Mouse (Mus musculus): ENCODE results near the gene Hoxd13.

Hoxd13 gene

DNA sequence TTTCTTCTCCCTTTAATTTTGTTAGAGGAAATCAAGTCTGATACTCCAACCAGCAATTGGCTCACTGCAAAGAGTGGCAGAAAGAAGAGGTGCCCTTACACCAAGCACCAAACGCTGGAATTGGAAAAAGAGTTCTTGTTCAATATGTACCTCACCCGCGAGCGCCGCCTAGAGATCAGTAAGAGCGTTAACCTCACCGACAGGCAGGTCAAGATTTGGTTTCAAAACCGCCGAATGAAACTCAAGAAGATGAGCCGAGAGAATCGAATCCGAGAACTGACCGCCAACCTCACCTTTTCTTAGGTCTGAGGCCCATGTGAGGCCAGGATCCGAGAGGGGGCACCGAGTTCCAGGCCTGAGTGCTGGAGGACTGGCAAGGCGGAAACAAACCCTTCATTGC is 26.0 kb downstream of the Hoxd13 start:
- peak; percentile 75 for DNase-seq (ENCODE audit: low spot score)

- DNase-seq (ENCODE audit: low spot score) = no peak
Observed at GRCm38 (mm10) chr2:74695383-74695782, 27.3 kb downstream of the Hoxd13 start.

DNA sequence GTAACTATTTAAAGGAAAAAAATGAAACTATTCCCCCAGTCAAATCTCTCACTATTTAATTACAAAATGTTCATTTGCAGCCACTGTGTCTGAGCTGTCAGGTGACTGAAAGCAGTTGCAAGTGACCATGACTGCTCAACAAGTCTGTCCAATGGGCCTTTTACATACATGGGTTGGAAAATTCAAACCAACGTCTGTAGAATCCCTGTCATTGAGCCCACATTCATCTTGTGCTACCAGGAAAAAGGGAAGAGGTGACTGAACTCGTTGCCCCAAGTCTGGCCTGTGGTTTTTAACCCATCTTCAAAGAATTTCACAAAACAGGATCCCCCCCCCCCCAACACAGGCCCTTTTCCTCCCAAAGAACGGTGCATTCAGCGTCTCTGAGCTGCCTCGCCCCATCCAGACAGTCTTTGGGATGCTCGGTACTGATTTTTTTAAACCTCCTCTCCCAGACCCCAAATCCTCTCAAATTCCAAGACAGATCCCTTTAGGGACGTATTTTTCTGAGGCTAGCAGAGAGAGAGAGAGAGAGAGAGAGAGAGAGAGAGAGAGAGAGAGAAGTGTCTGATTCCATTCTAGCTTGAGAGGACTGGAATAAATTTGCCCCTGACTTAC is 27.8 kb downstream of the Hoxd13 start:
- DNase-seq (ENCODE audit: low spot score) = no peak

- no peak for DNase-seq (ENCODE audit: low spot score)
Observed at GRCm38 (mm10) chr2:74696442-74697335, 28.6 kb downstream of the Hoxd13 start.

- peak; percentile 81 for DNase-seq (ENCODE audit: low spot score)
Observed at GRCm38 (mm10) chr2:74697567-74698121, 29.5 kb downstream of the Hoxd13 start, which contains the start of gene Hoxd9. TSS of gene Hoxd9 (plus strand) at chr2:74697727.

GRCm38 (mm10) chr2:74698201-74699052 is 30.3 kb downstream of the Hoxd13 start:
- DNase-seq (ENCODE audit: low spot score) = peak; percentile 64

- no peak for DNase-seq (ENCODE audit: low spot score)
Observed at GRCm38 (mm10) chr2:74699053-74699430, 30.9 kb downstream of the Hoxd13 start.

DNA sequence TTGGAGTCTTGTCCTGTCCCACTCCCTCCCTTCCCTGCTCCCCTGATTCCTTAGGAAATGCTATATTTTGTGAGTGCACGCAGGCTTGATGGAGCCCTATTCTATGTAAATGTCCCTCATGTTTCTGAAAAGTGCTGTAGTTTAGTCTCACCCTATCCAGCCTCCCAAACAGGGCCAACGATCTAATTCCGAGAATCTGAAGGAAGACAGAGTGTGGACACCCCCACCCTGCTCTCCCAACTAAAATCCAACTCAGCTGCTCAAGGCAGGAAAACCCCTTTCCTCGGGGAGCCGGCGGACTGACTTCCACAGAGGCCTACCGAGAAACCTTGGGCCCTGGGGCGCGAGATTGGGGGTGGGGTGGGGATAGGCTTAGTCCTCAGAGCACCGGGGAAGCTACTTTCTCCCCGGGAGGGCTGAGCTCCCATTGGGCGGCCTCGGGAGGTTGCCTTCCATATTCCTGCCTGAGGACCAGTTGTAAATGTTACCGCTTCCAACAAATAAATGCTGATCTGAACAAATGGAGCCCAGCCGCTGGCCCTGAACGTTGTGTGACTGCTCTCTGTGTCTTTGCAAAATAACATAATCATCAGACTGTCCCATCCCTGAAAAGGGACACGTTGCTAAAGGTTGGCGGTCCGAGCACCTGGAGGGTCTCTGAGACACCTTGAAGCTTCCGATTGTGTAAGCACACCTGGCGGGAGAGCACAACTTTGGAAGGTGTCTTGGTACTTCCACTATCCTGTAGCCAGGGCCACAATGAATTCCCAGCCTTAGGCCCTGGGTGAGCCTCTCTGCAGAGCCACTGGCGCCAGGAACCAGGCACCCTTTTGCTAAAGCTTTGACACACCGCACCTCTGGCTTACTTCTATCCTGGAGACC is 31.8 kb downstream of the Hoxd13 start:
- peak; percentile 65 for DNase-seq (ENCODE audit: low spot score)

DNA sequence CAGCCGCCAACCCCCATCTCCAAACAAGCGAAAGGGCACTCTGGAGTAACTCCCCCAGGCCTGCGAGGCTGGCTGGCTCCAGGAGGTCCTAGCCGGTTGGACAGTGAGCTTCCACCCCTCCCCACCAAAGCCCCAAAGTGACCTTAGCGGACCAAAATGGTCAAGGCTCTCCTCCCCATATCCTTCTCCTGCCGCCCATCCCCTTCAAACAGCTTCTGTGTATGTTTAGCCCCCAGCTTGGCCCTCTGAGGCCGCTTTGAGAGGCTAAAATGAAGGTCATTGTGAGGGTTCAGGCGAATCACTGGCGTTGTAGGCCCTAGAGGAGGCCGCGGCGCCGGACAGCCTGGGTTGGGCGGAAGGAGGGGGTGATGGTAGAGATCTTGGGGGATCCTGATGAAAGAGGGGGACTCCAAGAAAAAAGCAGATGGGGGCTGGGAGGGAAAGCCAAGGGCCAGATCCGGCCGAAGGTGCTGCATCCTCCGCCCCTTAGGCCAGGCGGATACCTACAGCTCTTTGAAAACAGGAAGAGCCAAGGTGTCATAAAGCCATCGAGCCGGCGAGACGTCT is 32.5 kb downstream of the Hoxd13 start:
- no peak for DNase-seq (ENCODE audit: low spot score)

- peak; percentile 92 for DNase-seq (ENCODE audit: low spot score)
Observed at GRCm38 (mm10) chr2:74701949-74702819, 34.1 kb downstream of the Hoxd13 start.

DNA sequence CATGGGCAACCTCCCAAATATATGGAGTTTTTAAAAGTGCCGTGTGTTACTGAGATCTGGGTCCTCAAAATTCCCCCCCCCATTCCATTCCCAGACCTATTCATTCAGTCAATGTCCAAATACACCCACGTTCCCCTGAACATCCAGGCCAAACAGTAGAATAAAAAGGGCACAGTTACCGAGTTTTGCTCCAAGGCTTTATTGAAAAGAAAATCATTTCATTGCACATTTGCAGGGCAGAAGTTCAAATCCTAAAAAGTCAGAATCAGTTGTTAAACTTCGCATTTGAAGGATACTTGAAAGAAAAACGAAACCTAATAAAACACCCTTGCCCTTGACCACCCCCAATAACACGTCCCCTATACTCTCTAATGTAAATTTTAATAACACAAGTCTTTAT is 34.7 kb downstream of the Hoxd13 start:
- peak; percentile 25 for DNase-seq (ENCODE audit: low spot score)

DNA sequence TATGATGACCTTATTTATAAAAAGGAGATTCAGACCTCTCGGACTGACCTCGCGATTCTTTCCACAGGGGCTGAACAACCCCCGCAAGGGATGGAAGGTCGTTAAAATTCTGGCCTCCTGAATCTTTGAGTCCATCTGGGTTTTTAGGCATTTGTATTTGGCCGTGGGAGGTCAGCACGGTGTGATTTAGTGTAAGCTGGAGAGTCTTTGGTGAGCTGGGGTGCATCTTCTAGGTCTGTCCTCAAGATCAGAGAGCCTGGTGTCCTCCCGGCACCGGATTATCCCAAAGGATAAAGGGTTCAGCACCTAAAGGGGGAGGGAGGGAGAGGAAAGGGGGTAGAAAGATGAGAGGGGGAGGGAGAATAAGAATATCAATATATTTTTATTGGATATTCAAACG is 35.2 kb downstream of the Hoxd13 start:
- peak; percentile 41 for DNase-seq (ENCODE audit: low spot score)

DNA sequence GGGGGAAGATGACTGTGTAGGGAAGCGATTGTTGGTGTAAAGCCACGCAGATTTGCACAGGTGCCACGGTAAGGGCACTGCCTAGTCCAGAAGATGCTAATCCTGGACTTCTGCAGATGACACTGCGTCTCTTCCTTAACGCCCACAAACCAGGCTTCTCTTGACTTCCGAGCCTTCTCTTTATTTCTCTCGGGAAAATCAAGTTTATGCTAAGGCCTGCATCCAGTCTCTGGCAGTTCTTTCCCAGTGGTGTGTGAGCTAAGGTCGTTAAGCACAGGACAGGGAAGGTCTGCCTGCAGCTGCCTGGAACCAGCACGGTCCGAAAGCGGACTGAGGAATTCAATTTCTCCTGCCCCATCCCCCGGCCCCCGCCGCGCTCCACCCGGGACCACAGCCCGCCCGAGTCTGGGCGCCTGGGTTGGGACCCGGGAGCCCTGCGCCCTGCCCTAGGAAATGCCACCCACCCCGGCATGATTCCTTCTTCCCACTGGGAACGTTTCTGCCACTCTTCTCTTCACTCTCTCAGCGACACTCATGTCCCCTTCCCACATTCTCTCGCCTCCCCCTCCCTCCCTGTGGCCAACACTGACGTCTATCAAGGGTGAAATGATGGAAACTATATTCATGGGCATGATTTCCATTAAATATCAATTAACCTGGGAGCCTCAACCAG is 35.7 kb downstream of the Hoxd13 start:
- DNase-seq (ENCODE audit: low spot score) = peak; percentile 64

GRCm38 (mm10) chr2:74704393-74704998 is 36.4 kb downstream of the Hoxd13 start, which contains the start of gene Hoxd8:
TSS of gene Hoxd8 (plus strand) at chr2:74704615.
- peak; percentile 89 for DNase-seq (ENCODE audit: low spot score)

DNA sequence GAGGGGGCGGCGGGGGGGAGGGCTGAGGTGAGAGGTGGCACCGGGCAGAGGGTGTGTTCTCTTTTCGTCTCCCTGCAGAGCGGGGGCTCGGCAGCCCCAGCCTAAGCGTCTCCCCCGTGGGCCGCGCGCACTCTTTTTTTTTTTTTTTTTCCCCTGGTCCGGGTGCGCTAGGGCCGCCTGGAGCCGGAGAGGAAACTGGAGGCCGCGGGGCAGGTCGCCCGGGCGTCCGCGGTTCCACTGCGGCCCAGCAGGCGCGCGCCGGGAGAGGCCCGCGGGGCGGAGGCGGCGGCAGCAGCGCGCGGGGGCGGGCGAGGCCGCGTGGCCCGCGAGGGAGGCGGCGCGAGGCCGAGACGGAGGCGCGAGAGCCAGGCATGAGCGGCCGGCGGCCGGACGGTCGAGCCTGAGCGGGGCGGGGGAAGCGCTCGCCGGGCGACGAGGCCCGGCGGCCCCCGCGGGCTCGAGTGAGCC is 36.9 kb downstream of the Hoxd13 start:
- peak; percentile 60 for DNase-seq (ENCODE audit: low spot score)

GRCm38 (mm10) chr2:74705467-74706089 is 37.5 kb downstream of the Hoxd13 start:
- peak; percentile 74 for DNase-seq (ENCODE audit: low spot score)

GRCm38 (mm10) chr2:74706393-74706960 is 38.4 kb downstream of the Hoxd13 start:
- DNase-seq (ENCODE audit: low spot score) = peak; percentile 34

- peak; percentile 37 for DNase-seq (ENCODE audit: low spot score)
Observed at GRCm38 (mm10) chr2:74707599-74707998, 39.5 kb downstream of the Hoxd13 start.
